Mouse (Mus musculus) granulocyte monocyte progenitor cell, adult 5-6 weeks (primary cell): ENCODE data around the gene Alk. TPM values are rescaled to one million over a fixed set of nuclear protein-coding genes. Genes with fewer than 3 reads are reported as not detected.

ENCODE experiments used
- ATAC-seq: replicated peaks from 2 replicates; pipeline ENCODE4 v1.8.0; 2016; ENCODE audit warnings: mild to moderate bottlenecking, moderate TSS enrichment, inconsistent platforms; ENCODE audit not compliant: poor library complexity, severe bottlenecking
- total RNA-seq, 2 experiments: library from RNA; stranded (forward) in 1 of 2; stranded (reverse) in 1 of 2; fragments of 200-712, 200-1000 nt in 1 of 2; fragments of >200 nt in 1 of 2; fragmentation: Nextera tagmentation in 1 of 2; gene quantifications; 2 replicates each; pipeline ENCODE4 v1.2.3; 2014 to 2017

Gene Alk
- total RNA-seq, 2 experiments from 2014 or later: not detected

GRCm38 (mm10) chr17:72275391-72275904, 329.0 kb downstream of the Alk start:
- ATAC-seq: no peak; the same call in 1 of the 2 replicates

DNA sequence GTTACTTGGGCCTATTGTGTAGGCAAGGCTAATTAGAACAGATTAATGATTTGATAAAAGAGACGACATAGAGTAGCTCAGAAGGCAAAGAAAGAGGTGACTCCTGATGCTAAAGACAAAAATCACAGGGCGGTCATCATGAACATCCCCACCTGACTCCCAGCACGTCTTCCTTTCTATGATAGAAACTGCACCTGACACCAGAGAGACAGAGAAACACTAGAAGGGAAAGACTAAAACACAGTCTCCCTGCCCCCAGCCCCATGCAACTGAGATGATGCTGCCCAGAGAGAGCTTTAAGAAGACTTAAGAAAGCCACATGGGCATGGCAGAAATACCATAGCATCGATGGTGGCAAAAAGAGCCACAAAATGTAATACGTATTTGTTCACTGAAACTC, 330.2 kb downstream of the Alk start:
- no peak for ATAC-seq

- ATAC-seq: no peak
Measured at GRCm38 (mm10) chr17:72271640-72272039, 332.8 kb downstream of the Alk start.

DNA sequence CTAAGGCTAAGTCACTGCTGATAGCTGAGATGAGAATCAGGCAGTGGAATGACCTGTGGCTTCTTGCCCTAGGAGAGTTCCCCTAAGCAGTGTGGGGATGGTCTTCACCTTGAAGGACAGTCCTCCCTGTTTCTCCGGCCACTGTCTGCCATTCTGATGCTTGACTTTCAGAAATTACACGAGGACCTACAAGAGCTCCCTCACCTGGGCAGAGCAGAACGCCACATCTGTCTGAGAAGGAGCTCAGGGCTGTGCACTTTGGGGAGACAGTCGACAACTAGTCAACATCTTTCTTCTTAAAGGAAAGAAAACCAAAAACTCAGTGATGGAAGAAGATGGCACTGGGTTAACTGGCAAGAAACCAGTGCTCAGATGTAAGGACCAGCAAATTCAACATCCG, 335.9 kb downstream of the Alk start:
- ATAC-seq: no peak

GRCm38 (mm10) chr17:72265171-72266022, 339.0 kb downstream of the Alk start:
- no peak for ATAC-seq

GRCm38 (mm10) chr17:72253411-72253810, 351.0 kb downstream of the Alk start:
- ATAC-seq: no peak

DNA sequence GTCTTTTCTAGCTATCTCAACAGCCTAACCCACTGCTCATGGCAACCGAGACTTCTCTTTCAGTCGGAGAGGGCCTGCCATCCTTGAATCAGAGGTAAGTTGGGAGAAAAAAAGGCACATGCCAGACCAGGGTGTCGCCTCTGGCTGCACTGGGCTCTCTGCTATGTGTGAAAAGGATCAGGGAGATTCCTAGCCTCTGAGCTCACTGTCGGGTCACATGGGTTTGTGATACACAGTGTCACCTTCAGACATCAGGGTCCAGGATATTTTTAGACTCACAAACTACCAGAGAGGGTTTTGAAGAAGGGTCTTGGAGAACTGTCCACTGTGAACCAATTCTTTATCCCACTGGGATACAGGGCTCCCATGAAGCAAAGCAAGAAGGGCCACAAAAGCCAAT, 352.9 kb downstream of the Alk start:
- no peak for ATAC-seq

DNA sequence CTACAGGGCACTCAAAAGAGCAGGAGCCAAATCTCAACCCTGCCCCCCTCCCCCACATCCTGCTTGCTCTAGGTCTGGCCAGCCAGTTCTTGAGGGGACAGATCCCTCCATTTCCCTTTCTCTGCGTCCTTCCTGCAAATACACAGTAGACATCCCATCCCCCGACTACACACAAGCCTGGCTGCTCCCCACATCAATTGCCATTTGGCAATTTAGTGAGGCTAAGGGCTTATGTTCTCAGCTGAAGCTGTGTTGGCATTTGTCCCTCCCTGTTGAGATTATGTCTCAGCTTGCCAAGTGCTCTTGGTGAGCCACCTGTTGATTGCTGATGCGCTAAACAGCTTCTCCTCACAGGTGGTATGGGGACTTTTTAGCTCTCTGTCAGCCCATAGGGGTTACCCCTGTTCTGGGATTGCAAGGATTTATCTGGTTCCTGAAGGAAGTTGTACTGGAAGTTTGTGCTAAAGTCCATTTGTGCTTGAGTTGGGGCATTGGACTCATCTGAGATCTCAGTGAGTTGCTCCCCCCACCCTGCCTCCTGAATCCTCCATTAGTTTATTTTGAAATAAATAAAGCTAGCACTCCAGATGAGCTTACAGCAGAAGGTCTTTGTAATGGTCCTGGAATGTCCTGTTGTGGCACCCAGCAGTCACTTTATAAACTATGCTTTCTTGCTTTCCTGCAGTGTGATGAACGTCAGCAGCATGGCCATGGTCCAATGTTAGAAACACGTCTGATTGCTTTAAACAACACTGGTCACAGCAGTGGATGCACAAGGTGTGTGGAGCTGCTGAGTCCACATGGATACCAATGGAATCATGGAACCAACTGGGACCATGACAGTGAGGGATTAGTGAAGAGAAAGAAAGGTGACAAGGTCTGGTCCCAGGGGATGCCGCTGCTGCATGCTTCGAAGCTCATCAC, 353.7 kb downstream of the Alk start:
- no peak for ATAC-seq

DNA sequence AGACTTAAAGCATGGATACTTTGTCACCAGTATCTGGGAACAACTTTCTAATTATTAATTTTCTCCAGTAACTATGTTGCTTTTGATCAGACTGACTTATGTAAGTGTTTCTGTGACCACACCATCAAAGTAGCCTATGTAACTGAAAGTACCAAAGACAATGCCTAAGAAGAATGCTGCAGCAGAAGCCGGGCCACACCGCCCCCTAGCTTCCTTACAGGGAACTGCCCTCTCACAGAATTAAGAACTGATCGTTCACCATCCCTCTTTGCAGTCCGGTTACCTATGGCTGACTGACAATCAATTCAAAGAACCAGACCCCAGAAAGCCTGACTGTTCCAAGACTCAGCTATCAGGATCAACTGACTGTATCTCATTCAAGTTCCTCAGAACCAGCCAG, 362.4 kb downstream of the Alk start:
- ATAC-seq: peak; percentile 82

DNA sequence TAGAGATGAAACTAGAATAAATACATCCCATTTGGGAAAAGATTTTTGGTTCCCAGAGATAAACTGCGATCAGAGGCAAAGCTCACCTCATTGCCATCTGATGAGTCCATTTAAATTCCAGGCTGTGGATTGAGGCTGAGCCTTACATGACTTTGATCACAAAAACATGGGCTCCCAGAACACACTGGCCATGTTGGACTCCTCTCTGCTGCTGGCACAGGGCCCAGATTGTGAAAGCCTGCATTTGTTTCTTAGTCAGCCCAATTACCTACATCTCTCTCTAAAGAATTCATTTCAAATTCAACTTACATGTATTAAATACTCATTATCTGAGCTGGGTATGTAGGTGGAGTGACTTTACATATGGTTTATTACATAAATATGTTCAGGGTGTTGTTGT, 367.1 kb downstream of the Alk start:
- no peak for ATAC-seq

DNA sequence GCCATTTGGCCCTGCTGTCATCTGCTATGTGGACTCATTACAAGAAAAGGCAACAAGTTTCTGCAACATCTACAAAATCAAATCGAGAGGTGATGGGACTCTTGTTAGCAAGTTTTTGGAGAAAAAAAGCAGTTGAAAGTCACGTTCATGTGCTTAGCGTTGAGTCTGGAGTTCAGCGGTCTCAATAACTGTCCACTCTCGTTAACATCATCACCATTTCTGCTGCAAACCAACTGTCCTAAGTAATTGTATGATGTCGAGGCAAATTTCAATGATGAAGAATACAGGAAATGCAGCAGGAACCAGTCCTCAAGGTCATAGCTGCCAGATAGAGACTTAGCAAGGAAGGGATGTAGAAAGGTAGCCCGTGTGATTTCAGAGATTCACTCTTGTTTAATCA, 373.5 kb downstream of the Alk start:
- no peak for ATAC-seq

- peak; percentile 75 for ATAC-seq
Measured at GRCm38 (mm10) chr17:72218816-72219215, 385.6 kb downstream of the Alk start.

- no peak for ATAC-seq
Measured at GRCm38 (mm10) chr17:72197576-72197975, 406.9 kb downstream of the Alk start.

DNA sequence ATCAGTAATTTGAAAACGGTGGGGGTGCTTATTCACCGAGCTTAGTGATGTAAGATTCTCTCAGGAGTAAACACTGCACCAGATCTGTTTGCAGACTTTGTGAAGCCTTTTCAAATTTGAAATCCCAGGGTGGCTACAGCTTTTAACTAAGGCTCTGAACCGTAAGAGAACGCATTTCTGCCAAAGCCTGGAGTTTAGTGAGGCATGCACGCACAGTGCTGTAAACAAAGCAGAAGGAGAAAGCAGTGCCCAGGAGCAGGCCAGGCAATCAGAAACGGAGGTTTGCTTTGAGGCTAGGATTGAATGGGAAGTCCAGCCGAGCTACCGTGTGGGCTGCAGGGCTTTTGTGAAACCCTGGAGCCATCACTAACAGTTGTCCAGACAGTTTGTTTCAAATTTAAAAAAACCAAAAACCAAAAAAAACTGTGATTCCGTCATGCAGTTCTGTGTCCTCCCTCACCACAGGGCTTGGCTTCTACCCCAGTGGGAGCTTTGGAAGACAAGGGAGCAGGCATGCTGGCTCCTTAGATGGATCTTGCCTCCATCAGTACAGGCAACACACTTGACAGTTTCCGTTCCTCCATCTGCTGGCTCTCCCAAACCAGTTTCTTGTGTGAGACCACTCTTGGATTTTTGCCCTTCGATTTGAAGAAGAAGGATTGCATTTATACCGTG, 409.3 kb downstream of the Alk start:
- no peak for ATAC-seq

GRCm38 (mm10) chr17:72190536-72190935, 413.9 kb downstream of the Alk start:
- ATAC-seq: no peak

DNA sequence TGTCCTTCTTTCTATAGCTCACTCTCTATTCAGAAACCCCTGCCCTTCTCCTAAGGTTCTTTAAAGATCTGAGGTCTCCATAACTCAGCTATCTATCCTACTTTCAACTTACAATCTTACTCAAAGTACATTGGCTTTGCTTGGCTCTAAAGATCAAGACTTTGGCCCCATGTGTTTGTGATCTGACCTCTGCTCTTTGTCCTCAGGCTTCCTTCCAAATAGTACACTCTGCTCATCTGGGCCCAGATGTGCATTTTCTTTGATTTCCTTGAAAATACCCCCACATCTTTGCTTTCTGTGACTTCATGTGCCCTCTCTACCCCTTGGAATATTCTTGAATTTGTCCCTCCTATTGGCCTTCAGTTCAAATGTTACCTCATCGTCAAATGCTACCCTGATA, 417.4 kb downstream of the Alk start:
- no peak for ATAC-seq

DNA sequence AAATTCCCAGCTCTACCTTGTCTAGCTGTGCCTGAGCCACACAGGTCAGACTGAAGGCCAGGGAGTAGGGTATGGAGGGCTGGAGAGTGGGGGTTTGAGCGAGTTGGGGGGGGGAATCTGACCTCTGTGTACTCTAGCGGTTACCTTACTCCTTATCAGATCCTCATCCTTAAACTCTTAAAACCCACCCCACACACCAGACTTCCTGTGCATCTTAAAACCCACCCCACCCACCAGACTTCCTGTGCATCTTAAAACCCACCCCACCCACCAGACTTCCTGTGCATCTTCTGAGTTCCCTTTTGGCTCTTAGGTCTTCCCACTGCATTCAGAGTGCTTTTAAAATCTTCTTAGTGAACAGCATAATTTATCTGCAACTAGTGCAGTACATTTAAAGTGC, 422.0 kb downstream of the Alk start:
- peak; percentile 78 for ATAC-seq

DNA sequence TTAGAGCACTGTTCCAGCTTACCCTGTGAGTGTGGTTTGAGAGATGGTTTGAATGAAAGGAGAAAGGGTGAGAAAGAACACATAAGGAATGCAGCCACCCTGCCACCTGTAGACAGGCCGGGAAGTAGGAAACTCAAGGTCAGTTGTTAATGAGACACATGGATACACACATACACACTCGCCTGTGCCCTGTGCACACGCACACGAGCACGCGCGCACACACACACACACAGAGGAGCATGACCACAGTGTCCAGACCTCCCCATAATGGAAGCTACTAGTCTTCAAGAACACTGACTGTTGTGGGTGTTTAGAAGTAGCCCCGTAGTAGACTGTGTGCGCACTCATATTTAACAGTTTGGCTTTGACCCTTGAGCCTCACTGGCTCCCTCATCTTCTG, 424.2 kb downstream of the Alk start:
- ATAC-seq: no peak

- peak; percentile 69 for ATAC-seq
Measured at GRCm38 (mm10) chr17:72179722-72180140, 424.7 kb downstream of the Alk start.

DNA sequence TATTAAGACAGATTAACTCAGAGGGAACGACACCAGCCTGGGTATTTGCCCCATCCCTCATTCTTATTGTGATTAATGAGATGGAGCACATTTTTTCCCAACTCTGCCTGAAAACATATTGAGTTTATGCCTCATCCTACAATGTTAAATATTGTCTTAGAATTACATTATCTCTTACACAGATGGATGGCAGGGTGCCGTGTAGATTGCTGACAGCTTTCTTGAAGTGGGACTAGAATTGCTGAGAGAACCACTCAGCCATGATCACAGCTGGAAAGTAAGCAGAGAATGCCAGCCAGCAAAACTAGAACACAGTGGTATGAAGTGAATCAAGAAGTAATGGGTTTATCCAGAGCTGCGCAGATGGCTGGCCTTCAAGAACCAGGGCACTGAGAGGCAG, 430.6 kb downstream of the Alk start:
- no peak for ATAC-seq

GRCm38 (mm10) chr17:72168152-72168551, 436.3 kb downstream of the Alk start:
- ATAC-seq: no peak
